In genomic region chr2:77341575-77342332, GRCm38 (mm10) we compare ENCODE assay signal across 9 mouse cellular contexts.
DNase-seq lines count a peak whose midpoint lies in the region; ATAC-seq lines count a peak whose summit lies in the region.
"Had no signal": no experiment of that assay in that cellular context is flagged by ENCODE, and none has a peak within 500 bp of the region (broad histone marks: within the 10 kb centered on the region; RNA-seq: fewer than 3 reads in every experiment).

No protein-coding gene starts in this region.

- H3K27me3 ChIP-seq in embryonic facial prominence, embryonic 11.5 days (ENCODE audit: control insufficient read depth, insufficient read depth, low read length), result no peaks in the 10 kb centered on the region
- no peaks in the 10 kb centered on the region for H3K27me3 ChIP-seq in limb, embryonic 13.5 days
- H3K27me3 ChIP-seq in stomach, embryonic 16.5 days (ENCODE audit: control insufficient read depth, insufficient read depth, low read length), result no peaks in the 10 kb centered on the region
- H3K27me3 ChIP-seq: embryonic facial prominence, embryonic 13.5 days had no signal

- H3K4me1 ChIP-seq in embryonic facial prominence, embryonic 11.5 days (ENCODE audit: control insufficient read depth, insufficient read depth, low read length), result no peaks in the 10 kb centered on the region
- 0 out of 2 replicates have a peak, but pooled peaks cover 4% of the 10 kb centered on the region for H3K4me1 ChIP-seq in limb, embryonic 13.5 days
- H3K4me1 ChIP-seq in stomach, embryonic 16.5 days (ENCODE audit: control insufficient read depth, insufficient read depth, low read length), result no peaks in the 10 kb centered on the region

- no peak overlapping the region for H3K4me3 ChIP-seq in embryonic facial prominence, embryonic 11.5 days (ENCODE audit: low read depth, low read length)
- no peak overlapping the region for H3K4me3 ChIP-seq in limb, embryonic 13.5 days
- no peak overlapping the region for H3K4me3 ChIP-seq in stomach, embryonic 16.5 days (replicated peaks; ENCODE audit: low read length)
- H3K4me3 ChIP-seq: embryonic facial prominence, embryonic 13.5 days had no signal

- ATAC-seq in embryonic facial prominence, embryonic 11.5 days (replicated peaks; ENCODE audit: insufficient number of reproducible peaks, low FRiP score, low TSS enrichment, low read depth), result no peak
- peak; percentile 74; the same call in 1 of the 2 replicates for ATAC-seq in limb, embryonic 13.5 days (ENCODE audit: low FRiP score, low read depth)
- ATAC-seq in stomach, embryonic 16.5 days (ENCODE audit: insufficient read depth, low FRiP score), result peak; percentile 47; the same call in 1 of the 2 replicates

- H3K9ac ChIP-seq in embryonic facial prominence, embryonic 11.5 days (replicated peaks; ENCODE audit: low read length), result no peak overlapping the region
- H3K9ac ChIP-seq in limb, embryonic 13.5 days, result no peak overlapping the region
- H3K9ac ChIP-seq in stomach, embryonic 16.5 days (ENCODE audit: low read length), result no peak overlapping the region
- H3K9ac ChIP-seq: embryonic facial prominence, embryonic 13.5 days had no signal

- no peak overlapping the region for H3K4me2 ChIP-seq in embryonic facial prominence, embryonic 11.5 days (ENCODE audit: low read depth, low read length)
- H3K4me2 ChIP-seq in limb, embryonic 13.5 days (replicated peaks), result no peak overlapping the region
- H3K4me2 ChIP-seq in stomach, embryonic 16.5 days (ENCODE audit: low read depth, low read length), result peak overlapping the region; percentile 3; the same call in 1 of the 2 replicates
- H3K4me2 ChIP-seq: embryonic facial prominence, embryonic 13.5 days had no signal

- no peaks in the 10 kb centered on the region for H3K9me3 ChIP-seq in embryonic facial prominence, embryonic 11.5 days (replicated peaks; ENCODE audit: control insufficient read depth, low read length)
- H3K9me3 ChIP-seq in limb, embryonic 13.5 days, result peaks cover 4% of the 10 kb centered on the region; the same call in 1 of the 2 replicates
- H3K9me3 ChIP-seq in stomach, embryonic 16.5 days (replicated peaks; ENCODE audit: control insufficient read depth, low read length), result no peaks in the 10 kb centered on the region
- H3K9me3 ChIP-seq: embryonic facial prominence, embryonic 13.5 days had no signal

- DNase-seq in B cell, adult 2 months, result peak; percentile 80 to 83
- DNase-seq in adrenal gland, postnatal 14 days, result peak; percentile 95
- DNase-seq in embryonic facial prominence, embryonic 11.5 days (ENCODE audit: low spot score), result peak; percentile 92
- peak; percentile 96 for DNase-seq in heart, adult 8-10 months (ENCODE audit: low spot score)
- peak; percentile 98 for DNase-seq in kidney, adult 9 months
- DNase-seq in natural killer cell, adult 2 months (ENCODE audit: low spot score in 2 of 2), result peak; percentile 71 to 80

- H3K27ac ChIP-seq in embryonic facial prominence, embryonic 11.5 days (replicated peaks; ENCODE audit: low read depth, low read length), result no peak overlapping the region
- H3K27ac ChIP-seq in limb, embryonic 13.5 days, result no peak overlapping the region
- H3K27ac ChIP-seq in stomach, embryonic 16.5 days (ENCODE audit: low read length), result no peak overlapping the region
- H3K27ac ChIP-seq: embryonic facial prominence, embryonic 13.5 days had no signal

- 42% methylated on average over 12 of the region's 12 CpGs for WGBS in embryonic facial prominence, embryonic 11.5 days
- WGBS in limb, embryonic 13.5 days, result 43% methylated on average over 12 of the region's 12 CpGs
- WGBS in stomach, embryonic 16.5 days, result 39% methylated on average over 12 of the region's 12 CpGs

- no peaks in the 10 kb centered on the region for H3K36me3 ChIP-seq in embryonic facial prominence, embryonic 11.5 days (replicated peaks; ENCODE audit: control insufficient read depth, insufficient read depth, low read depth, low read length)
- H3K36me3 ChIP-seq in limb, embryonic 13.5 days, result no peaks in the 10 kb centered on the region
- H3K36me3 ChIP-seq in stomach, embryonic 16.5 days (ENCODE audit: control insufficient read depth, insufficient read depth, low read length), result no peaks in the 10 kb centered on the region
- H3K36me3 ChIP-seq: embryonic facial prominence, embryonic 13.5 days had no signal
